Mouse (Mus musculus): ENCODE measurements around the gene Lrrc8a. TPM values are rescaled to one million over a fixed set of nuclear protein-coding genes. Genes with fewer than 3 reads are reported as not detected.

The Lrrc8a gene
- polyA plus RNA-seq, 1 experiment from 2014 or later: 30.6 TPM

DNA sequence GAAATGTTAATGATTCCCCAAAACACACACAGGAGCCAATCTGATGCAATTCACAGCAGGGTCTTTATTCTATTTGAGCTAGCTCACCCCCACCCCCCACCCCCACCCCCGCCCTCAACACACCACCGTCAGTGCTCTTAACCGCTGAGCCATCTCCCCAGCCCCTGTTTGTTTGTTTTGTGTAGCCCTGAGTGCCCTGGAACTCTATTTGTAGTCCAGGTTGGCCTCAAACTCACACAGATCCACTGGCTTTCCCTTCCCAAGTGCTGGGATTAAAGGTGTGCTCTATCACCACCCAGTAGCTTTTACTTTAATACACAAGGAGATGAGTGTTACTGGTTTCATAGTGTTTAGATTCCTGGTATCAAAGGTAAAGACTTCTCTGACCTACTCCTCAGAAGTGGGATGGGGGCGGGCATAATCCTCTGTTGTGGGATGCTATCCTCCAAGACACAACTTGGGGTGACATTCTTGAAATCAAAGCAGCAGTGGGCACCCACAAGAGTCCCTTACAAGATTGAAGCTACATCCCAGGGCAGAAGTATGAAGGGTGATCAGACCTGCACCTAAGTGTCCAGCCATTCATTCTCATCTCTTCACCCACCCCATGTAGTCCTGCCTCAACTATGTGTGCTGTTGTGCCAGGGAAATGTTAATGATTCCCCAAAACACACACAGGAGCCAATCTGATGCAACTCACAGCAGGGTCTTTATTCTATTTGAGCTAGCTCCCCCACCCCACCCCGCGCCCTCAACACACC is 25.9 kb upstream of the Lrrc8a start:
- no peaks in the 10 kb centered on the region for H3K27me3 ChIP-seq (replicated peaks)
- H3K9ac ChIP-seq: no peak overlapping the region
- H3K4me3 ChIP-seq: no peak overlapping the region
- H3K4me2 ChIP-seq (replicated peaks): no peak overlapping the region
- ATAC-seq (ENCODE audit: low FRiP score, low read depth): no peak
- 64% methylated on average over 6 of the region's 6 CpGs for WGBS
- no peaks in the 10 kb centered on the region for H3K9me3 ChIP-seq
- H3K36me3 ChIP-seq: no peaks in the 10 kb centered on the region
- no peak overlapping the region for H3K27ac ChIP-seq
- H3K4me1 ChIP-seq: peaks cover 3% of the 10 kb centered on the region

DNA sequence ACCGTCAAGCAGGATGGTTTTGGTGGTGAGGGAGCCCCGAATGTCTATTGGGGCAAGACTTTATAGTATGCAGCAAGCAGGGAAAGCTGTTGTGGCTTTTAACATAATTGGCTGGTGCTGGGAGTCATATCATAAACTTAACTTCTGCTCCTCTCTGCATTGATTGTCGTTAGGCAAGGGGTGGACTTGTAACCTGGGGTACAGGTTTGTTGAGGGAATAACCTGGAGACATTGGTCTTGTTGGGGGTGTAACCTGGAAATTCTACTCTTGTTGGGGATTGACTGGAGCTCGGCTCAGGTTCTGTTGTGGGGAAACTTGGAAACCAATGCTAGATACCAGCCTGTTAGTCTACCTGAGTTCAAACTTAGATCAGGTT is 25.4 kb upstream of the Lrrc8a start:
- Histone ChIP-seq H3K9me3 (no peaks in the 10 kb centered on the region), H3K27me3 (replicated peaks) (no peaks in the 10 kb centered on the region), H3K4me1 (no peaks in the 10 kb centered on the region), H3K27ac (no peak overlapping the region), H3K4me2 (replicated peaks) (no peak overlapping the region), H3K4me3 (no peak overlapping the region), H3K36me3 (no peaks in the 10 kb centered on the region), H3K9ac (no peak overlapping the region)
- no peak for ATAC-seq (ENCODE audit: low FRiP score, low read depth)
- 69% methylated on average over 4 of the region's 4 CpGs for WGBS

DNA sequence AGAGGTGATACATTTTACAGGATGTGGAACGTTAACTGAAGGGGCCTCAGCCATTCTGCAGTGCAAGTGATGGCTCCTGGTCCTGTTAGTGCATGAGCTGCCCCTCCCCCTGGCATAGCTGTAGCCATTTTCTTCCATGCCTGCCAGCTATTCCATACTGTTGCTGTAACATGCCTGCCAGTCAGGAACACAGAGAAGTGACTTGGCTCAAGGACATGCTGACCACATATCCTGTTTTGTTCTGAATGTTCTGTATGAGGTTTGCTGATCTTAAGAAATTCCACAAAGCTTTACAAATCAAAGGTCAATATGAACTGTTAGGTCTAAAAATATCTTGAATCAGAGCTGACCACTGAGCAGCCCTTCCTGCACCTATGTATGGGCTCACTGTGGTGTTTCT is 24.6 kb upstream of the Lrrc8a start:
- Histone ChIP-seq H3K4me2 (replicated peaks) (no peak overlapping the region), H3K4me1 (no peaks in the 10 kb centered on the region), H3K27ac (no peak overlapping the region), H3K9ac (no peak overlapping the region), H3K27me3 (replicated peaks) (no peaks in the 10 kb centered on the region), H3K9me3 (no peaks in the 10 kb centered on the region), H3K36me3 (no peaks in the 10 kb centered on the region), H3K4me3 (no peak overlapping the region)
- 90% methylated on average over 1 of the region's 1 CpGs for WGBS
- ATAC-seq (ENCODE audit: low FRiP score, low read depth): no peak

DNA sequence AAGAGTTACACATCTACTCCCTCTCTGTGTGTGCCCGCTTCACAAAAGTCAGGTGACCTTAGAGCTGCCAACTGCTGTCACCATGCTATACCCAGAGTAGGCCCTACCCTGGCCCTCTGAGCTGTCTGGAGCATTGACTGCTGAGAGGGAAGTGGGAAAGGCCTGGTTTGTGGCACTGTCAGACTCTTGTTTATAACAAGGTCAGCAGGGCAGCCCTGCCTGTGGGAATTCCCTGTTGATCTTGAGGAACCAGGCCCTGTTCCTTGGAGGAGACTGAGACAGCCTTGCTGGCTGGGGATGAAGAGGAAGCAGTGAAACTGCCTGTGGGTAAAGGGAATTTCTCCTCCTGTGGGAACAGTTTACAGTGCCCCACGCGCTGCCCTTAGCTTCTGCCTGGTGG is 22.8 kb upstream of the Lrrc8a start:
- no peak for ATAC-seq (ENCODE audit: low FRiP score, low read depth)
- Histone ChIP-seq H3K4me2 (replicated peaks) (no peak overlapping the region), H3K4me3 (no peak overlapping the region), H3K4me1 (no peaks in the 10 kb centered on the region), H3K9me3 (no peaks in the 10 kb centered on the region), H3K9ac (no peak overlapping the region), H3K27ac (no peak overlapping the region), H3K27me3 (replicated peaks) (no peaks in the 10 kb centered on the region), H3K36me3 (no peaks in the 10 kb centered on the region)
- 90% methylated on average over 3 of the region's 3 CpGs for WGBS

DNA sequence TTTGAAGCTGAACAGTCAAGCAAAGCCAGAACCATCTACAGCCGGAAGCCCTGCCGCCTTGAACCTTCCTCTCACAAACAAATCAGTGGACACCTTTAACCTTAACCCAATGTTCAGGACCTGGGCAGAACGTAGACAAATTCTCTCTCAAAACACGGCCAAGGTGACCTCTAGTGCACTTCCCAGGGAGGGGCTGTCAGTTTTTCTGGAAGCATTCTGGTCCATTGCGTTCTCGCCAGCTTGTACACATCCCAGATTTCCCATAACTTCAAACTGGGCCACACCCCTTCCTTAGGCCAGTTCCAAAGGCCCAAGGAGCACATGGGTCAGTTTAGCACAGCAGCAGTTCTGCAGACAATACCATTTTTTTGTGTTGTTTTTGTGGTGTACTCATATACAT is 22.0 kb upstream of the Lrrc8a start:
- Histone ChIP-seq H3K9me3 (no peaks in the 10 kb centered on the region), H3K4me3 (no peak overlapping the region), H3K9ac (no peak overlapping the region), H3K4me1 (no peaks in the 10 kb centered on the region), H3K27ac (no peak overlapping the region), H3K36me3 (no peaks in the 10 kb centered on the region), H3K4me2 (replicated peaks) (no peak overlapping the region), H3K27me3 (replicated peaks) (no peaks in the 10 kb centered on the region)
- ATAC-seq (ENCODE audit: low FRiP score, low read depth): no peak
- 83% methylated on average over 6 of the region's 6 CpGs for WGBS

DNA sequence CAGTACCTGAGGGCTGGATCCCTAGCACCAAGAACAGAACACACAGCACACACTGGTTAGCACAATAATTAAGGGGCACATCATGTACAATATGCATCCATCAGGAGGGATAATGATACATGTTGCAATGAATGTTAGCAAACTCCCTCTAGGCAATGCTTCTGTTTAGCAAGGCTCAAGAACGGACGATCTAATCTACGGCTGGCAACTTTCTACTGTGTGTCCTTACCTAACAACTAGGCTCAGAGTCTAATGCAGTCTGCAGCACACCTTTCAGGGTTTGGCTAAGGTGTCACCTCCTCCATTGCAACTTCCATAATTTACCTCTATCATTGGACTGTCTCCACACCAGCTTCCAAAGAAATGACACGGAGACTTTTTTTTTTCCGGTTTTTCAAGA is 21.2 kb upstream of the Lrrc8a start:
- Histone ChIP-seq H3K9me3 (no peaks in the 10 kb centered on the region), H3K36me3 (no peaks in the 10 kb centered on the region), H3K27me3 (replicated peaks) (no peaks in the 10 kb centered on the region), H3K9ac (no peak overlapping the region), H3K27ac (no peak overlapping the region), H3K4me2 (replicated peaks) (no peak overlapping the region), H3K4me1 (no peaks in the 10 kb centered on the region), H3K4me3 (no peak overlapping the region)
- ATAC-seq (ENCODE audit: low FRiP score, low read depth): no peak
- whole genome bisulfite sequencing: 96% methylated on average over 5 of the region's 5 CpGs

DNA sequence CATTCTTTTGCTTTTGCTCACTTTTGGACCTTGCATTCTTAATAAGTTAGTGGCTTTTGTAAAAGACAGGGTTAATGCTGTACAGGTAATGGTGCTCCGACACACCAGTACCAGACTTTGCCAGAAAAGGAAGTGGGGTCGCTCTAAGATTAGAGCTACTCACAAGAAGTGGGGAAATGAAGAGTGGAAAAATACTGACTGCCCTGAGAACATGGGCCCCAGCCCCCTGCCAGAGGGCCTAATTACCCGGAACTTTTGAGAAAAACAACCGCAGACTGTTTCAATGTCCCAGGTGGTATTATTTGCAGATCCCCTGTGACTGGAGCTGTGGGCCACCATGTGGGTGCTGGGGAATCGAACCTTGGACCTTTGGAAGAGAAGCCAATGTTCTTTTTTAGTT is 1.9 kb upstream of the Lrrc8a start:
- Histone ChIP-seq H3K4me1 (peaks cover 30% of the 10 kb centered on the region), H3K27ac (no peak overlapping the region), H3K4me3 (no peak overlapping the region), H3K9ac (no peak overlapping the region), H3K36me3 (peaks cover 11% of the 10 kb centered on the region), H3K27me3 (replicated peaks) (no peaks in the 10 kb centered on the region), H3K9me3 (no peaks in the 10 kb centered on the region), H3K4me2 (replicated peaks) (no peak overlapping the region)
- WGBS: 86% methylated on average over 5 of the region's 5 CpGs
- no peak for ATAC-seq (ENCODE audit: low FRiP score, low read depth)

DNA sequence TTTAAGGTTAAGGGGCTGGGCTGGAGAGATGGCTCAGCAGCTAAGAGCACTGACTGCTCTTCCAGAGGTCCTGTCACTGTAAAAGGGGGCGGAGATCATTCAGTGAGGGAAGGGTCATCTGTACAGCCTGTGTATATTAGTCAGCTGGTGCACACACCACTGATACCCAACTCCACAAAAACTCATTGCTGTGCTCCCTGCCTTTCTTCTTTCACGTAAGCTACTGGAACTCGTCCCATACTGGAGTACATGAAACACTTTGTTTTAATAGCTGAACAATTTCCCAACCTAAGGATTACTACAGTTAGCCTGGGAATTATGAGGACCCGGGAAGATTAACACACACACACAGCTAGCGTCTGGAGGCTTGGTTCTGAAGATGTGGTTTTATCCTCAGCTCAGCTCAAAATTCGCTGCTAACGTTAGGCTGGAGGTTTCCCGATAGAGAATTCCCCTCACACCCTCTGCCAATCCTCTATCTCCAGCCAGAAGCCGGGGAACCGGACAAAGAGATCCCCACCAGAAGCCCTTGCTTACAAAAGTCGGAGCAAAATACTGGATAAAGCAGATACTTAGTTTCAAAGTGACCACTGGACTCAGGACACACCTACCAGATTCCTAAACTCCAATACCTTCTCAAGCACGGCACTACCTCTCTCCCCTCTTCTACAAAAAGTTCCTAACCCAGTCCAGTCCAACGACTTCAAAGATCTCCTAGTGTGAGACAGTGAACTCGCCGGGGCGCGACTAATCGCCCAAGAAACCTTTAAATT is 903 bp upstream of the Lrrc8a start:
- H3K36me3 ChIP-seq: peaks cover 21% of the 10 kb centered on the region
- H3K4me2 ChIP-seq (replicated peaks): peak overlapping the region; percentile 94
- H3K27ac ChIP-seq: 0 out of 2 replicates have a peak overlapping the region, but pooled peaks have one; percentile 83
- H3K9me3 ChIP-seq: no peaks in the 10 kb centered on the region
- peaks cover 32% of the 10 kb centered on the region for H3K4me1 ChIP-seq
- H3K27me3 ChIP-seq (replicated peaks): no peaks in the 10 kb centered on the region
- WGBS: 4% methylated on average over 18 of the region's 18 CpGs
- ATAC-seq (ENCODE audit: low FRiP score, low read depth): peak; percentile 27; the same call in 1 of the 2 replicates
- H3K9ac ChIP-seq: peak overlapping the region; percentile 83
- peak overlapping the region; percentile 89 for H3K4me3 ChIP-seq

DNA sequence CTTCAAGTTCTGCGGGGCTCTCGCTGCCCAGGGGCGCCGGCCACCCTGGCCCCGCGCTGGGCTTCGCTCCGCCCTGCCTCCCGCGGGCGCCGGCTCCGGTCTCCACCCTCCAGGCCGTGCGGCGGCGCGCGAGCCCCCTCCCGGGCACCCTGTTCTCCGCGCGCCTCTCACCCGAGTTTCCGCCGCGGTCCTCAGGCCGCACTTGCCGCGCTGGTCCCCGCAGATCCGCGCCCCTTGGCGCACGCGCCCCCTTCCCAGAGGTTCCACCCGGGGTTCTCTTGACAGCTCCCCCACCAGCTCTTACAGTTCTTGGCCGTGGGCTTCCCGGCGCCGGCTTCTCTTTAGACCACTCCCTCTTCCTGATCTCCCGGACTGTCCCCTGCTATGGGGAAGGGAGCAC is 366 bp downstream of the Lrrc8a start:
- Histone ChIP-seq H3K4me1 (peaks cover 36% of the 10 kb centered on the region), H3K4me2 (replicated peaks) (peak overlapping the region; percentile 94), H3K27me3 (replicated peaks) (no peaks in the 10 kb centered on the region), H3K36me3 (peaks cover 33% of the 10 kb centered on the region), H3K9me3 (no peaks in the 10 kb centered on the region), H3K9ac (peak overlapping the region; percentile 83), H3K4me3 (peak overlapping the region; percentile 89), H3K27ac (peak overlapping the region; percentile 83)
- ATAC-seq (ENCODE audit: low FRiP score, low read depth): peak; percentile 88
- WGBS: under 1% methylated on average over 40 of the region's 42 CpGs

DNA sequence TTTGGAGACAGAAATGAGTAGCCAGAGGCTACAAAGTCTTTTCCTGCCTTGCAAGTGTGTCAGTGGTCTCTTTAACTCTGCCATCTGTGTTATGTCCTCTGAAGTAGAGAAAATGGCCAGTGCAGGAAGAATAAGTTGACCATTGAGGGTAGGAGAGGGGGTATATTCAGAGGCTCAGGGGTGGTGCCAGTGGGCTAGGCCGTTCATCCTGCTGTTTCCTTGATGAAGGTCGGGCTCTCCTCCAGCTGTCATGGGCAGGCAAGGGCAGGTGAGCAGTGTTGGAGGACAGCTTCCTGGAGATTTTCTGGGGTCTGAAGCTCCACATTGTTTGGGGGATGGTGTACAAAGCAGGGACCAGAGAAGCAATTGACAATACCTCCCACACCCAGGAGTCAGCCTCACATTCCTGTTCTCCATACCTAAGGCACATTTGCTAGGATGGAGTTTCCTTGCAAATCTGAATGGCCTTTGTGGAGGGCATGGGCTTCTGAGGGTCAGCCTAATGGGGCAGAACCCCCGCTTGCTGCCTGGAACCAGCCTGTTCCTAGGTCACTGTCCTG is 1.5 kb downstream of the Lrrc8a start:
- WGBS: 83% methylated on average over 3 of the region's 3 CpGs
- Histone ChIP-seq H3K9me3 (no peaks in the 10 kb centered on the region), H3K4me3 (peak overlapping the region; percentile 89), H3K36me3 (peaks cover 43% of the 10 kb centered on the region), H3K4me2 (replicated peaks) (peak overlapping the region; percentile 94), H3K9ac (peak overlapping the region; percentile 83), H3K4me1 (peaks cover 36% of the 10 kb centered on the region), H3K27me3 (replicated peaks) (no peaks in the 10 kb centered on the region), H3K27ac (no peak overlapping the region)
- ATAC-seq (ENCODE audit: low FRiP score, low read depth): no peak

DNA sequence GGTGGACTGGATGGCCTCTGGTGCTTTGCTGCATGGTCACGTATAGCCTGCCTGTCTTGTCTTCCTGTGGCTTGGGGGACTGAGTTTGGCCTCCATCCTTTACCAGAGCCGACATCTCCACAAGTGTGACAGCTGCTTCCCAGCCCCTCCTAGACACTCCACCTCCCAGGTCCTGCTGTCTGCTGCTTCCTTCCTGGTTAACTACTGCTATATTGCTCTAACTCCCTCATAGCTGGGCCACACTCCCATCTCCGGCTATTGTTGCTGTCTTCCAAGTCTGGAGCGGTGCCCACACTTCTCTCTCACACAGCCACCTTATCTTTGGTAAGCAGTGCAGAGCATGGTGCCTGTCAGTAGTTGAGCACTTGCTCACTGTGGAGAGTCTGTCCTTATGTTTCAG is 2.3 kb downstream of the Lrrc8a start:
- no peak overlapping the region for H3K4me3 ChIP-seq
- peak overlapping the region; percentile 94 for H3K4me2 ChIP-seq (replicated peaks)
- no peaks in the 10 kb centered on the region for H3K9me3 ChIP-seq
- ATAC-seq (ENCODE audit: low FRiP score, low read depth): no peak
- H3K9ac ChIP-seq: 0 out of 2 replicates have a peak overlapping the region, but pooled peaks have one; percentile 33
- peaks cover 36% of the 10 kb centered on the region for H3K4me1 ChIP-seq
- H3K27ac ChIP-seq: no peak overlapping the region
- H3K36me3 ChIP-seq: peaks cover 49% of the 10 kb centered on the region
- 78% methylated on average over 4 of the region's 4 CpGs for WGBS
- H3K27me3 ChIP-seq (replicated peaks): no peaks in the 10 kb centered on the region

DNA sequence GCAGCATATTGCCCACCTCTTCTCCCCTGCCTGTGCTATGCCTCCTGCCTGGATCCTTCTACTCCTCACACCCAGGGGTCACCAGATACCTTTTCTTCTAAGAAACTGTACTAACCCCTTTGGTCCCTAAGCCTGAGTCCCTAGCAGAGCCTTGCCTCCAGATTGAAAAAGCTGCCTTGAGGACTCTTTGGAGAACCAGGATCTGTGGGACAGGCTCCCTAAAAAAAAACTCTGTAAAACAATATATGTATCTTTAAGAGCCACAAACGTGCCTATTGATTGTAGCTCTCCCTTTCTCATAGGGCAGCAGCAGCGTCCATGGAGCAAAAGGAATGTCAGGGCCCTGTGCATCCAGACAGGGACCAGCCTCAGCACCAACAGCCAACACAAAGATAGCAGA is 2.8 kb downstream of the Lrrc8a start, which contains the start of gene Gm28035:
Gm28035 (plus strand) TSS at position 301 of the 400 bp plus-strand sequence.
- Histone ChIP-seq H3K27me3 (replicated peaks) (no peaks in the 10 kb centered on the region), H3K9me3 (no peaks in the 10 kb centered on the region), H3K9ac (0 out of 2 replicates have a peak within 1 kb of the TSS, but pooled peaks have one; percentile 33), H3K4me3 (no peak within 1 kb of the TSS), H3K4me1 (peaks cover 36% of the 10 kb centered on the region), H3K4me2 (replicated peaks) (peak within 1 kb of the TSS; percentile 94), H3K27ac (no peak within 1 kb of the TSS), H3K36me3 (peaks cover 52% of the 10 kb centered on the region)
- no peak for ATAC-seq (ENCODE audit: low FRiP score, low read depth)
- 82% methylated on average over 2 of the region's 2 CpGs for WGBS
